13 mouse cellular contexts compared by ENCODE assay signal in genomic region chr12:102684720-102685386, GRCm38 (mm10). TPM values are rescaled to one million over a fixed set of nuclear protein-coding genes. Genes with fewer than 3 reads are reported as not detected.
A peak's percentile ranks its signal among the peaks of the same experiment; 100 is the strongest.
DNase-seq lines count a peak whose midpoint lies in the region; ATAC-seq and TF ChIP-seq lines count a peak whose summit lies in the region.
"Had no signal": no experiment of that assay in that cellular context is flagged by ENCODE, and none has a peak within 500 bp of the region (broad histone marks: within the 10 kb centered on the region; RNA-seq: fewer than 3 reads in every experiment).

No protein-coding gene starts in this region.

- H3K4me3 ChIP-seq in layer of hippocampus, adult 2 months, result no peak overlapping the region
- no peak overlapping the region for H3K4me3 ChIP-seq in embryonic facial prominence, embryonic 15.5 days (replicated peaks)
- H3K4me3 ChIP-seq in hindbrain, embryonic 15.5 days, result no peak overlapping the region
- no peak overlapping the region for H3K4me3 ChIP-seq in midbrain, embryonic 14.5 days (replicated peaks; ENCODE audit: low read depth, low read length)
- H3K4me3 ChIP-seq in gastrocnemius, adult 2 months, result no peak overlapping the region
- H3K4me3 ChIP-seq: erythroblast, embryonic 14.5 days; left cerebral cortex, adult 2 months had no signal

- no peak for TF ChIP-seq CTCF in layer of hippocampus, adult 2 months (conservative IDR thresholded peaks at IDR 0.05)
- no peak for TF ChIP-seq CTCF in gastrocnemius, adult 2 months (IDR thresholded peaks at IDR 0.05)

- DNase-seq in layer of hippocampus, adult 2 months (ENCODE audit: low spot score in 2 of 2), result no peak
- DNase-seq in layer of hippocampus, postnatal 14 days (ENCODE audit: low spot score in 2 of 2), result no peak
- DNase-seq in midbrain, embryonic 14.5 days, result no peak
- no peak for DNase-seq in gastrocnemius, adult 2 months
- no peak for DNase-seq in right cerebral cortex, postnatal 36 days (ENCODE audit: low spot score in 2 of 2)
- no peak for DNase-seq in gastrocnemius, postnatal 10 days
- DNase-seq: thymus, adult 18-20 months had no signal

- no peaks in the 10 kb centered on the region for H3K36me3 ChIP-seq in embryonic facial prominence, embryonic 15.5 days
- no peaks in the 10 kb centered on the region for H3K36me3 ChIP-seq in hindbrain, embryonic 15.5 days
- H3K36me3 ChIP-seq in midbrain, embryonic 14.5 days (ENCODE audit: control insufficient read depth, insufficient read depth, low read length), result no peaks in the 10 kb centered on the region

- H3K4me1 ChIP-seq in embryonic facial prominence, embryonic 15.5 days, result peaks cover 38% of the 10 kb centered on the region
- peaks cover 39% of the 10 kb centered on the region for H3K4me1 ChIP-seq in hindbrain, embryonic 15.5 days (replicated peaks)
- peaks cover 23% of the 10 kb centered on the region for H3K4me1 ChIP-seq in midbrain, embryonic 14.5 days (ENCODE audit: control insufficient read depth, insufficient read depth, low read length)

- H3K9ac ChIP-seq in embryonic facial prominence, embryonic 15.5 days, result no peak overlapping the region
- H3K9ac ChIP-seq in hindbrain, embryonic 15.5 days, result no peak overlapping the region
- no peak overlapping the region for H3K9ac ChIP-seq in midbrain, embryonic 14.5 days (replicated peaks; ENCODE audit: low read length)

- no peak for ATAC-seq in embryonic facial prominence, embryonic 15.5 days (ENCODE audit: insufficient number of reproducible peaks, low FRiP score, low TSS enrichment, low read depth)
- ATAC-seq in hindbrain, embryonic 15.5 days (ENCODE audit: low FRiP score, low read depth), result no peak
- no peak for ATAC-seq in midbrain, embryonic 14.5 days (ENCODE audit: low FRiP score, low TSS enrichment)

- no peaks in the 10 kb centered on the region for H3K27me3 ChIP-seq in embryonic facial prominence, embryonic 15.5 days
- no peaks in the 10 kb centered on the region for H3K27me3 ChIP-seq in hindbrain, embryonic 15.5 days
- H3K27me3 ChIP-seq in midbrain, embryonic 14.5 days (ENCODE audit: control insufficient read depth, insufficient read depth, low read length), result no peaks in the 10 kb centered on the region

- H3K27ac ChIP-seq in layer of hippocampus, adult 2 months, result peak overlapping the region; percentile 18; the same call in 1 of the 2 replicates
- 0 out of 2 replicates have a peak overlapping the region, but pooled peaks have one; percentile 23 for H3K27ac ChIP-seq in embryonic facial prominence, embryonic 15.5 days (replicated peaks)
- peak overlapping the region; percentile 70 for H3K27ac ChIP-seq in hindbrain, embryonic 15.5 days (replicated peaks)
- H3K27ac ChIP-seq in midbrain, embryonic 14.5 days (replicated peaks; ENCODE audit: low read depth, low read length), result peak overlapping the region; percentile 27; the same call in 1 of the 2 replicates
- no peak overlapping the region for H3K27ac ChIP-seq in gastrocnemius, adult 2 months
- H3K27ac ChIP-seq: kidney, postnatal 0 days; left cerebral cortex, adult 2 months; macrophage had no signal

- no peak overlapping the region for H3K4me2 ChIP-seq in embryonic facial prominence, embryonic 15.5 days (replicated peaks)
- peak overlapping the region; percentile 30 for H3K4me2 ChIP-seq in hindbrain, embryonic 15.5 days
- H3K4me2 ChIP-seq in midbrain, embryonic 14.5 days (ENCODE audit: low read length), result no peak overlapping the region

- WGBS in embryonic facial prominence, embryonic 15.5 days, result 82% methylated on average over 3 of the region's 3 CpGs
- WGBS in hindbrain, embryonic 15.5 days, result 82% methylated on average over 3 of the region's 3 CpGs
- WGBS in midbrain, embryonic 14.5 days, result 69% methylated on average over 3 of the region's 3 CpGs

- H3K9me3 ChIP-seq in embryonic facial prominence, embryonic 15.5 days (replicated peaks), result no peaks in the 10 kb centered on the region
- no peaks in the 10 kb centered on the region for H3K9me3 ChIP-seq in hindbrain, embryonic 15.5 days
- H3K9me3 ChIP-seq in midbrain, embryonic 14.5 days (ENCODE audit: control insufficient read depth, low read length), result no peaks in the 10 kb centered on the region

- intact Hi-C loops in gastrocnemius, adult 2 months (cut with DNase I), result no loop called here

RNA-seq across cellular contexts. Expression of gene Itpk1, which starts 19.9 kb away (rescaled TPM):
- 10 to 100 TPM; 66.6 to 76.8 TPM for total RNA-seq in layer of hippocampus, adult 2 months (2021)
- 10 to 100 TPM; 57.8 to 67.6 TPM for total RNA-seq in layer of hippocampus, postnatal 14 days (2021)
- 13.6 and 14.2 TPM in 2 replicates for polyA plus RNA-seq in embryonic facial prominence, embryonic 15.5 days (2015; fragmentation: Nextera tagmentation; extraction: Ambion mirVana)
- 35.1 and 38.7 TPM in 2 replicates for polyA plus RNA-seq in hindbrain, embryonic 15.5 days (2015; fragmentation: Nextera tagmentation; extraction: Ambion mirVana)
- polyA plus RNA-seq in midbrain, embryonic 14.5 days (2014; fragmentation: Nextera tagmentation; extraction: Ambion mirVana), result 24.0 and 30.1 TPM in 2 replicates
- 1 to 10 TPM; 6.5 to 6.6 TPM for total RNA-seq in gastrocnemius, adult 2 months (2021)
- 1 to 10 TPM; 5.6 to 6.0 TPM for total RNA-seq in gastrocnemius, postnatal 10 days (2021)

RNA-seq across cellular contexts. Expression of gene Moap1, which starts 58.6 kb away (rescaled TPM):
- 10 to 100 TPM; 24.3 to 24.9 TPM for total RNA-seq in layer of hippocampus, adult 2 months (2021)
- 10 to 100 TPM; 31.0 TPM for total RNA-seq in layer of hippocampus, postnatal 14 days (2021)
- 24.5 and 24.7 TPM in 2 replicates for polyA plus RNA-seq in embryonic facial prominence, embryonic 15.5 days (2015; fragmentation: Nextera tagmentation; extraction: Ambion mirVana)
- 63.3 and 68.4 TPM in 2 replicates for polyA plus RNA-seq in hindbrain, embryonic 15.5 days (2015; fragmentation: Nextera tagmentation; extraction: Ambion mirVana)
- polyA plus RNA-seq in midbrain, embryonic 14.5 days (2014; fragmentation: Nextera tagmentation; extraction: Ambion mirVana), result 60.0 and 63.6 TPM in 2 replicates
- total RNA-seq in gastrocnemius, adult 2 months (2021), result 1 to 10 TPM; 4.8 to 5.5 TPM
- total RNA-seq in gastrocnemius, postnatal 10 days (2021), result 1 to 10 TPM; 6.4 to 6.8 TPM
- polyA plus RNA-seq: erythroblast, embryonic 14.5 days had no signal

RNA-seq across cellular contexts. Expression of gene Tmem251, which starts 58.7 kb away (rescaled TPM):
- 1 to 10 TPM; 5.1 TPM for total RNA-seq in layer of hippocampus, adult 2 months (2021)
- 1 to 10 TPM; 4.9 to 5.3 TPM for total RNA-seq in layer of hippocampus, postnatal 14 days (2021)
- polyA plus RNA-seq in embryonic facial prominence, embryonic 15.5 days (2015; fragmentation: Nextera tagmentation; extraction: Ambion mirVana), result 8.7 and 10.2 TPM in 2 replicates
- 10.4 and 11.3 TPM in 2 replicates for polyA plus RNA-seq in hindbrain, embryonic 15.5 days (2015; fragmentation: Nextera tagmentation; extraction: Ambion mirVana)
- polyA plus RNA-seq in midbrain, embryonic 14.5 days (2014; fragmentation: Nextera tagmentation; extraction: Ambion mirVana), result 13.0 and 13.2 TPM in 2 replicates
- total RNA-seq in gastrocnemius, adult 2 months (2021), result 1 to 10 TPM; 2.3 to 3.5 TPM
- total RNA-seq in gastrocnemius, postnatal 10 days (2021), result 1 to 10 TPM; 2.3 to 2.7 TPM

Comparison
In these comparisons a context has a peak if more than half of its experiments do, and no peak if none do; other contexts are left out.
1. RNA of gene Itpk1, which starts 19.9 kb away (total RNA-seq): 66.6 to 76.8 TPM in layer of hippocampus, adult 2 months and 57.8 to 67.6 TPM in layer of hippocampus, postnatal 14 days; 6.5 to 6.6 TPM in gastrocnemius, adult 2 months and 5.6 to 6.0 TPM in gastrocnemius, postnatal 10 days; every median in the first group is over 4 times any median in the second.